Mouse (Mus musculus): Measurements from ENCODE around the gene Rab11a. TPM values are rescaled to one million over a fixed set of nuclear protein-coding genes. Genes with fewer than 3 reads are reported as not detected.
"Not testable (repeated sequence)": the region's sequence is repeated elsewhere in the genome, so short reads cannot be mapped to it uniquely, and the experiment has no call there.

The Rab11a gene
- total RNA-seq, 2 experiments from 2014 or later, result 265 to 274 TPM

- intact Hi-C loops (cut with DNase I), result no loop called here
- no peak for DNase-seq (ENCODE audit: low spot score in 2 of 2)
Observed at GRCm38 (mm10) chr9:64700451-64701311, 36.9 kb downstream of the Rab11a start.

DNA sequence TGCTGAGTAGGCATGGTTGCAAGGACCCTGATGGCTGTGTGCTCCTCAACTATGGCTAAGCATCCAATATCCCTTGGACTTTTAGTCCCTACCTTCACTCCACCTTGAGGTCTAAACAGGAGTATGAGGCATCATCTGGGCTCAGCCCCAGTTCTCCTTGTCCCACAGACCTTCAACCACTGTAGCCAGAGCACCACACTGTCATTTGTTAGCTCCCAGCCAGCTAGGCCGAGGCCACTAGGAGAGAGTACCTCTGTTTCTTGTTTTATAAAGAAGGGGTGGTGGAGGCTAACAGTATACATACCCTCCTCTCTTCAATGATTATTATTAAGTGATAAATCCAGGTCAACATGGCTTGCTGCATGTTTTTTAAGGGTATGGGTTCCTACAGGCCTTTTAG, 39.0 kb downstream of the Rab11a start:
- DNase-seq (ENCODE audit: low spot score in 2 of 2), result no peak
- intact Hi-C loops (cut with DNase I), result no loop called here

- intact Hi-C loops (cut with DNase I), result no loop called here
- no peak for DNase-seq (ENCODE audit: low spot score in 2 of 2)
Observed at GRCm38 (mm10) chr9:64697677-64698076, 39.9 kb downstream of the Rab11a start.

GRCm38 (mm10) chr9:64697006-64697405, 40.6 kb downstream of the Rab11a start:
- intact Hi-C loops (cut with DNase I), result no loop called here
- DNase-seq (ENCODE audit: low spot score in 2 of 2), result no peak

GRCm38 (mm10) chr9:64696404-64696803, 41.2 kb downstream of the Rab11a start:
- no peak for DNase-seq (ENCODE audit: low spot score in 2 of 2)
- intact Hi-C loops (cut with DNase I), result no loop called here

- intact Hi-C loops (cut with DNase I), result no loop called here
- no peak for DNase-seq (ENCODE audit: low spot score in 2 of 2)
Observed at GRCm38 (mm10) chr9:64695266-64695665, 42.3 kb downstream of the Rab11a start.

- DNase-seq (ENCODE audit: low spot score in 2 of 2), result no peak
- intact Hi-C loops (cut with DNase I), result no loop called here
Observed at GRCm38 (mm10) chr9:64693094-64693493, 44.5 kb downstream of the Rab11a start.

DNA sequence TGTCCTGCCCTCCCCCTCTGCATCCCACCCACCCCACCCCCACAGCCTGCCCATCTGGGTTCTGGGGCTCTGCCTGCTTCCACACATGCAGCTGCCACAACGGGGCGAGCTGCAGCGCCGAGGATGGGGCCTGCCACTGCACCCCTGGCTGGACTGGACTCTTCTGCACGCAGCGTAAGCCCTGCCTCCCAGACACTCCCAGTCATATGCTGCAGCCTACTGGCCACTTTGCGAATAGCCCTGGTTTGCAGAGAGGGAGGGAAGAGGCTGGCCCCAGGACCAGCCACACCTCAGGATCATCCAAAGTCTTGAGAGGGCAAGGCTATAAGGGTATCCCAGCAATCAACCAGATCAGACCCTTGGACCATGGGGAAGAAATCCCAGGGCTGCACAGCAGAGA, 46.4 kb downstream of the Rab11a start:
- intact Hi-C loops (cut with DNase I), result loop anchor here (2.0 kb wide), 1 partner anchor 344 kb away; no protein-coding TSS in a partner anchor
- peak; percentile 24 to 49 for DNase-seq (ENCODE audit: low spot score in 2 of 2)

GRCm38 (mm10) chr9:64690771-64691170, 46.8 kb downstream of the Rab11a start:
- intact Hi-C loops (cut with DNase I), result loop anchor here (2.0 kb wide), 1 partner anchor 344 kb away; no protein-coding TSS in a partner anchor

GRCm38 (mm10) chr9:64688015-64688394, 49.6 kb downstream of the Rab11a start:
- intact Hi-C loops (cut with DNase I), result no loop called here

More at GRCm38 (mm10) chr9:64690771-64691170, 46.8 kb downstream of the Rab11a start:
- DNase-seq (ENCODE audit: low spot score in 2 of 2), result no peak

GRCm38 (mm10) chr9:64687122-64688014, 50.2 kb downstream of the Rab11a start:
- intact Hi-C loops (cut with DNase I), result no loop called here
- DNase-seq (ENCODE audit: low spot score in 2 of 2), result no peak

More at GRCm38 (mm10) chr9:64688015-64688394, 49.6 kb downstream of the Rab11a start:
- DNase-seq (ENCODE audit: low spot score in 2 of 2), result no peak

DNA sequence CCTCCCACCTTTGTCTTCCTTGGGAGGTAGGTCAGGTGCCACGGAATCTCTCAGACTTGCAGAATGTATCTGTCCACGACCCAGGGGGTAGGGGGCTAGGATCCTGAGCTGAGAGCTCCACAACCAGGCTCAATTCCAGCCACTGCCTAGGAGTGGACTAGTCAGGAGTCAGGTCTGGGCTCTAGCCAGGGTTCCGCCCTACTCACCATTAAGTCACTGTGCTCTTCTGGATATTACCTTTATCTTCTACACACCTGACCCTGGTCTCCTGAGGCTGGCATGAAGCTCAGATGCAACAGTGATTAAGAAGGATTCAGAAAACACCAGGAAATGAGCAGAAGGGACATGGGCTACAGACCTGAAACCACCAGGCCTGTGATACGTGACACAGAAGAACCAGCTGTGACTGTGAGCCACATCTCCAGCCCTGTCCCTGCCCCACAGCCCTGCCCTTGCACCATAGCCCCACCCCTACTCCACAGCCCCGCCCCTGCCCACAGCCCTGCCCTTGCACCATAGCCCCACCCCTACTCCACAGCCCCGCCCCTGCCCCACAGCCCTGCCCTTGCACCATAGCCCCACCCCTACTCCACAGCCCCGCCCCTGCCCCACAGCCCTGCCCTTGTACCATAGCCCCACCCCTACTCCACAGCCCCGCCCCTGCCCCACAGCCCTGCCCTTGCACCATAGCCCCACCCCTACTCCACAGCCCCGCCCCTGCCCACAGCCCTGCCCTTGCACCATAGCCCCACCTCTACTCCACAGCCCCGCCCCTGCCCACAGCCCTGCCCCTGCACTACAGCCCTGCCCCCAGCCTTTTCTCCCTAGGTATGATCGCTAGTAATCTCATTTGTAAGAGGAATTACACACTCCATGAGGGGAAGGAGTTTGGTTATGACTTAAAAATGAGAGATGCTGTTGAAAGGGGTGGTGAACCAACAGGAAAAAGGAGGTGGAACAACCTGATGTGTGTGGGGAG, 65.9 kb downstream of the Rab11a start:
- intact Hi-C loops (cut with DNase I); DNase-seq (ENCODE audit: low spot score in 2 of 2): not testable (repeated sequence)

GRCm38 (mm10) chr9:64668001-64668400, 69.6 kb downstream of the Rab11a start:
- intact Hi-C loops (cut with DNase I), result no loop called here
- DNase-seq (ENCODE audit: low spot score in 2 of 2), result no peak

DNA sequence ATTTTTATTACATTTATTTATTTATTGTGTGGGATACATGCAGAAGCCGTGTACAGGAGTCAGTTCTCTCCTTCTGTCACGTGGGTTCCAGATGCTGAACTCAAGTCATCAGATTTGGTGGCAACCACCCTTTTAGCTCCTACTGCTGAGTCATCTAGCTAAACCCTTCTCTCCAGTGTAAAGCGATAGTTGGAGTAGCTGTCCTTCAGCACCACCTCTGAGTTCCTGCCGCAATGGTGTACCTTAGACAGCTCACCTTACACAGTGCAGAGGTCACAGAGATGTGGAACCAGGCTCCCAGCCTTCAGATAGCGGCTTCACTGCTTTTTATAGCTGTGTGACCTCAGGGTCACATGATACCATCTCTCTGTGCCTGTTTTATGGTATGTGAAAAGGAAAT, 70.0 kb downstream of the Rab11a start:
- intact Hi-C loops (cut with DNase I), result no loop called here
- no peak for DNase-seq (ENCODE audit: low spot score in 2 of 2)

- no peak for DNase-seq (ENCODE audit: low spot score in 2 of 2)
- intact Hi-C loops (cut with DNase I), result no loop called here
Observed at GRCm38 (mm10) chr9:64666549-64666948, 71.0 kb downstream of the Rab11a start.
